Mouse (Mus musculus) lung, adult 2 months (tissue): ENCODE measurements at regions not wholly inside any gene's neighbourhood (a gene's known extent, or its start where the extent isn't known, plus 50 kb on each side); places are given as distances from the start of the nearest gene placed in this dataset.

Experiments
- DNase-seq: peaks from one replicate; pipeline ENCODE4 v3.0.0; 2022
- H3K4me1 ChIP-seq: fragments of 200-500 bp; 2 replicates; pipeline ENCODE4 v1.6.1; 2011; ENCODE audit warnings: low read length; ENCODE audit not compliant: control insufficient read depth, insufficient read depth
- H3K4me3 ChIP-seq: fragments of 200-500 bp; replicated peaks from 2 replicates; pipeline ENCODE3; 2011; ENCODE audit warnings: low read depth, mild to moderate bottlenecking, control low read depth, low read length; ENCODE audit errors: extremely low read depth
- CTCF ChIP-seq: fragments of 200-500 bp; IDR thresholded peaks from 2 replicates; pipeline ENCODE4 v1.5.1; 2011; ENCODE audit warnings: mild to moderate bottlenecking, low read length, control low read depth; ENCODE audit not compliant: insufficient read depth
- POLR2A ChIP-seq: fragments of 200-500 bp; IDR thresholded peaks from 2 replicates; pipeline ENCODE4 v1.6.1; 2011; ENCODE audit warnings: low read depth, mild to moderate bottlenecking, control low read depth, low read length, borderline replicate concordance; ENCODE audit errors: extremely low read depth
- WGBS: fragments of 180-500 bp; shearing (Covaris S2); methylation state at CpG from one replicate; pipeline ENCODE4 v1.1.7; 2018; 5-methylcytosine and 5-hydroxymethylcytosine counted together

- TF ChIP-seq POLR2A (no peak), CTCF (no peak)
- no peak for DNase-seq
- H3K4me3 ChIP-seq: no peak overlapping the region
- 79% methylated on average over 2 of the region's 2 CpGs for WGBS
- no peaks in the 10 kb centered on the region for H3K4me1 ChIP-seq
These were observed 858.7 kb upstream of the A1bg start for GRCm38 (mm10) chr15:61781531-61781930.

GRCm38 (mm10) chr15:61772996-61773395 is 850.2 kb upstream of the A1bg start:
- TF ChIP-seq POLR2A (no peak), CTCF (no peak)
- DNase-seq: no peak
- peaks cover 6% of the 10 kb centered on the region; the same call in 1 of the 2 replicates for H3K4me1 ChIP-seq
- 88% methylated on average over 4 of the region's 4 CpGs for WGBS
- H3K4me3 ChIP-seq: no peak overlapping the region

GRCm38 (mm10) chr15:61770721-61771542 is 848.1 kb upstream of the A1bg start:
- H3K4me1 ChIP-seq: peaks cover 6% of the 10 kb centered on the region; the same call in 1 of the 2 replicates
- 32% methylated on average over 14 of the region's 14 CpGs for WGBS
- peak; percentile 6 for DNase-seq
- TF ChIP-seq POLR2A (no peak), CTCF (no peak)
- no peak overlapping the region for H3K4me3 ChIP-seq

- 18% methylated on average over 2 of the region's 2 CpGs for WGBS
- Histone ChIP-seq H3K4me3 (no peak overlapping the region), H3K4me1 (peaks cover 6% of the 10 kb centered on the region; the same call in 1 of the 2 replicates)
- peak; percentile 8 for DNase-seq
- TF ChIP-seq CTCF (no peak), POLR2A (no peak)
These were observed 843.8 kb upstream of the A1bg start for GRCm38 (mm10) chr15:61766544-61767094.

- DNase-seq: no peak
- 70% methylated on average over 2 of the region's 2 CpGs for WGBS
- H3K4me1 ChIP-seq: no peaks in the 10 kb centered on the region
- no peak for TF ChIP-seq CTCF
- TF ChIP-seq POLR2A: no peak
- no peak overlapping the region for H3K4me3 ChIP-seq
These were observed 831.0 kb upstream of the A1bg start for GRCm38 (mm10) chr15:61753802-61754201.

GRCm38 (mm10) chr15:61723696-61724095 is 800.9 kb upstream of the A1bg start:
- WGBS: 41% methylated on average over 1 of the region's 1 CpGs
- Histone ChIP-seq H3K4me3 (no peak overlapping the region), H3K4me1 (no peaks in the 10 kb centered on the region)
- no peak for DNase-seq
- no peak for TF ChIP-seq CTCF
- no peak for TF ChIP-seq POLR2A

GRCm38 (mm10) chr15:61718486-61718885 is 795.7 kb upstream of the A1bg start:
- TF ChIP-seq POLR2A: no peak
- no peak for TF ChIP-seq CTCF
- DNase-seq: no peak
- H3K4me3 ChIP-seq: no peak overlapping the region
- H3K4me1 ChIP-seq: peaks cover 2% of the 10 kb centered on the region; the same call in 1 of the 2 replicates

- TF ChIP-seq CTCF: no peak
- TF ChIP-seq POLR2A: no peak
- peaks cover 2% of the 10 kb centered on the region; the same call in 1 of the 2 replicates for H3K4me1 ChIP-seq
- WGBS: 69% methylated on average over 1 of the region's 1 CpGs
- no peak for DNase-seq
- H3K4me3 ChIP-seq: no peak overlapping the region
These were observed 794.4 kb upstream of the A1bg start for GRCm38 (mm10) chr15:61717216-61717615.

GRCm38 (mm10) chr15:61713953-61714352 is 791.1 kb upstream of the A1bg start:
- no peak for DNase-seq
- 16% methylated on average over 2 of the region's 2 CpGs for WGBS
- TF ChIP-seq POLR2A: no peak
- Histone ChIP-seq H3K4me1 (peaks cover 2% of the 10 kb centered on the region; the same call in 1 of the 2 replicates), H3K4me3 (no peak overlapping the region)

- H3K4me1 ChIP-seq: no peaks in the 10 kb centered on the region
- WGBS: 93% methylated on average over 4 of the region's 4 CpGs
These were observed 786.1 kb upstream of the A1bg start for GRCm38 (mm10) chr15:61708928-61709327.

More at GRCm38 (mm10) chr15:61708928-61709327, 786.1 kb upstream of the A1bg start:
- DNase-seq: no peak
- TF ChIP-seq POLR2A (no peak), CTCF (no peak)
- no peak overlapping the region for H3K4me3 ChIP-seq
